Mouse (Mus musculus) lung, embryonic 14.5 days (tissue): ENCODE results near the gene Atg16l2. TPM values are rescaled to one million over a fixed set of nuclear protein-coding genes. Genes with fewer than 3 reads are reported as not detected.

ENCODE experiments used
- ATAC-seq: fragments of 200-750 bp; cut with Nextera tagmentation; 2 replicates; pipeline ENCODE4 v1.8.0; 2017; ENCODE audit warnings: mild to moderate bottlenecking, moderate TSS enrichment, moderate library complexity; ENCODE audit not compliant: insufficient read depth
- DNase-seq: peaks from one replicate; pipeline ENCODE4 v3.0.0-alpha.2; 2015
- H3K27ac ChIP-seq: fragments of 300-500 bp; sonication (generic); 2 replicates; pipeline ENCODE4 v1.5.1; 2014; ENCODE audit warnings: low read depth, mild to moderate bottlenecking, moderate library complexity
- H3K27me3 ChIP-seq: fragments of 300-500 bp; sonication (generic); 2 replicates; pipeline ENCODE4 v1.6.1; 2014; ENCODE audit warnings: low read length, control low read depth; ENCODE audit not compliant: insufficient read depth
- H3K36me3 ChIP-seq: fragments of 300-500 bp; sonication (generic); 2 replicates; pipeline ENCODE4 v1.6.1; 2014; ENCODE audit warnings: control low read depth; ENCODE audit not compliant: insufficient read depth
- H3K4me1 ChIP-seq: fragments of 300-500 bp; sonication (generic); 2 replicates; pipeline ENCODE4 v1.6.1; 2014; ENCODE audit warnings: antibody characterized with exemption, control low read depth; ENCODE audit not compliant: insufficient read depth
- H3K4me2 ChIP-seq: fragments of 300-500 bp; sonication (generic); 2 replicates; pipeline ENCODE4 v1.6.1; 2014; ENCODE audit warnings: mild to moderate bottlenecking
- H3K4me3 ChIP-seq: fragments of 300-500 bp; sonication (generic); 2 replicates; pipeline ENCODE4 v1.5.1; 2014; ENCODE audit warnings: low read depth, low read length
- H3K9ac ChIP-seq: fragments of 300-500 bp; sonication (generic); 2 replicates; pipeline ENCODE4 v1.6.1; 2014
- H3K9me3 ChIP-seq: fragments of 300-500 bp; sonication (generic); 2 replicates; pipeline ENCODE4 v1.6.1; 2016; ENCODE audit warnings: low read depth, low read length, control low read depth
- CTCF ChIP-seq: IDR thresholded peaks from 2 replicates; pipeline ENCODE4 v1.5.1; 2016; ENCODE audit warnings: antibody characterized with exemption, low read depth
- WGBS: fragments of 180-500 bp; shearing (Covaris S2); extraction: QIAGEN DNeasy Blood & Tissue Kit; methylation state at CpG from one replicate; pipeline ENCODE4 v1.1.7; 2014; 5-methylcytosine and 5-hydroxymethylcytosine counted together
- polyA plus RNA-seq: library from polyadenylated mRNA; unstranded; fragments of >200 nt; fragmentation: Nextera tagmentation; extraction: Ambion mirVana; gene quantifications from 2 replicates; pipeline ENCODE4 v1.2.1, GENCODE M21; 2014

Atg16l2 gene
- polyA plus RNA-seq, 1 experiment from 2014 or later = 13.2 TPM

DNA sequence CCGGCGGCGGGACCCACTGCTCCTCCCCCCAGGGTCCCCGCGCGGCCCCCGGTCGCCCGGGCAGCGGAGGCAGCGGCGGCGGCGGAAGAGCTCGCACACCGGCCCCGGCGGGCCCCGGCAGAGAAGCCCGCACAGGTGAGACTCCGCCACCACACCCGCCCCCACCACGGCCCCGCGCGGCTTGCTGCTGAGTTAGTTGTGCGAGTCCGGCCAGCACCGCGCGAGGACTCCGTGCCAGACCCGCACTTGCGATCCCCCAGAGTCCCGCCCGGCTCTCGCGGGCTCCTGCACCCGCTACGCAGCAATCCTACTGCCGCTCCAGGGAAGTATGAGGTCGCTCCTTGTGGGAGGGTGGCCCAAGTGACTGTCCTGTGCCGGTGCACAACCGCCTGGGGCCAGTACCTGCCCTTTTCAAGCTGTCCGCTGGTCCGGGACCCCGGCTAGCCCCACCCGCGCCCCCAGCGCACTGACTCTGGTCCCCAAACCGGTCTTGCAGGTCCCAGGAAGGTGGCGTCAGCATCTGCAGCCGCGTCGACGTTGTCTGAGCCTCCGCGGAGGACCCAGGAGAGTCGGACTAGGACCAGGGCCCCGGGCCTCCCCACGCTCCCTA is 19.3 kb upstream of the Atg16l2 start:
- Histone ChIP-seq H3K36me3 (no peaks in the 10 kb centered on the region), H3K4me1 (0 out of 2 replicates have a peak, but pooled peaks cover 6% of the 10 kb centered on the region), H3K4me2 (peak overlapping the region; percentile 96), H3K4me3 (peak overlapping the region; percentile 76), H3K27me3 (peaks cover 9% of the 10 kb centered on the region; the same call in 1 of the 2 replicates), H3K27ac (peak overlapping the region; percentile 85), H3K9ac (peak overlapping the region; percentile 75), H3K9me3 (no peaks in the 10 kb centered on the region)
- WGBS = 1% methylated on average over 42 of the region's 61 CpGs
- ATAC-seq (peak; percentile 66), DNase-seq (peak; percentile 68)
- no peak for TF ChIP-seq CTCF

DNA sequence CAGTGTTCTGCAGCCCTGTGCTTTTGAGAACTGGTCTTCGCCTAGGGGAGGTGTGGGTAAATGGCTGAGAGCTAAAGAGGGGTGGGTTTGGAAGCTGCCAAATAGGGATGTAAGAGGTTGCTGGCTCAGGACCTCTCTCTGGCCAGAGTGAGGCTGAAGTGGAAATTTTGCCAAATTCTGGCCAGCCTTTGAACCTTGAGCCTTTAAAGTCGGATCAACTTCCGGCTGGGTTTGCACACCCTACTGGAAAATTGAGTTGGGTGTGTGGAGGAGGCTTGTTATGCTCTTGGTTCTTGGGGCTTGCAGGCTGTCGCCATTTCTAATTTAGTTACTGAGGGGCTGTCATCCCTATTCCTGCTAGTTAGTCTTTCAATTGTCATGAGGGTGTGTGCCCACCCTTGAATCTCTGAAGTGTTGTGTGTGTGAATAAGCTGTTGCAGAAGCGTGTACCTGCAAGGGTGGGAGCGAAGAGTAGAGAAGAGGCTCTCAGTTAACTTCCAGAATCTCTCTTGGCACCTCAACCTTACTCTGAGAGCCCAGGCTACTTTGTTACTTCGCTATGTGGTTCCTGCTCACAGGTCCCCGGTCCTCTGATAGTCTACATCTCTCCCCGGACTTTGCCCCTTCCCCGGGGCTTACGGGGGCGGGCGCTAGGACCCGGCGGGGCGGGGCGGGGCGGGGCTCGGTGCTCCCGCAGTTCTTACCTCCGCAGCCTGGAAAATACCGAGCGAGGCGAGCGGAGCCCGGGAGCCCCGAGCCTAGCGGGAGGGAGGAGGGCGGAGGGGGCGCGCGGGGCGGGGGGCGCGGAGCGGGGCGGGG is 18.6 kb upstream of the Atg16l2 start:
- H3K9me3 ChIP-seq = no peaks in the 10 kb centered on the region
- ATAC-seq = peak; percentile 65

DNA sequence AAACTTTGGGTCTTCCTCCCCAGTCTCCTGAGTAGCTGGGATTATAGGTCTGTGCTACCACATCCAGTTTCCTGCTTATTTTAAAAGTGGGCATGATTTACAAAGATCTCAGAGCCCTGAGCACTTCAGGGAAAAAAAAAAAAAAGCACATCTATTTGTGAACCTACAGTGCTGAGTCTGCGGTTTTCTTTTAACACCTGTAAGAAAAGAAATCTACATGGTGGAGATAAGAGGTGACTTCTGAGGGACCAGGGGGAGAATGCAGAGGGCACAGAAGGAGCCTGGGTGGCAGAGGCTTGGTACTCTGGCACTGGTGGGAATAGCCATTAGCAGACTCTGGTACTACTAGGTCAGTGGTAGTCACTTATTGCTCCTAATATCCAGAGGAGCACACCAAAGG is 17.7 kb upstream of the Atg16l2 start:
- no peak for DNase-seq

More for the DNA sequence above, 18.6 kb upstream of the Atg16l2 start:
- Histone ChIP-seq H3K4me2 (peak overlapping the region; percentile 96), H3K4me1 (0 out of 2 replicates have a peak, but pooled peaks cover 6% of the 10 kb centered on the region), H3K36me3 (no peaks in the 10 kb centered on the region), H3K27ac (peak overlapping the region; percentile 85), H3K4me3 (peak overlapping the region; percentile 76), H3K9ac (peak overlapping the region; percentile 75), H3K27me3 (peaks cover 9% of the 10 kb centered on the region; the same call in 1 of the 2 replicates)
- TF ChIP-seq CTCF = no peak
- peak; percentile 68 for DNase-seq
- WGBS = 5% methylated on average over 25 of the region's 37 CpGs

DNA sequence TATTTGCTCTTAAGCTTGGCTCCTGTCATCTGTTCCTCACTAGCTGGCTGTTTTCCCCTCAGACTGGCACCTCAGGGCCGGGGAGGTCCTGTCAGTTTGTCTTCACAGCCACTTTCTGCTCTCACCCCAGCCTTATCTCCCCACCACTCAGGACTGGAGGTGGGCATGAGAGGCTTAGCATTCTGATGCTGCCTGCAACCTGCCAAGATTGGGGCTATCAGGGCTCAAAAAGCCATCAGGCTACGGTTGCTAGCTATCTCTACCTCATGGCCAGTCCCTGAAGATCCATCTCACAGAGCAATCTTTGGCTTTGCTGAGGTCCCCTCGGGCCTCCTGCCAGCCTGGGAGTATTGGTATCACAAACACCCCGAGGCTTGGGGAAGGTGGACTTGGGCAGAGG is 16.8 kb upstream of the Atg16l2 start:
- 46% methylated on average over 4 of the region's 4 CpGs for WGBS
- H3K9me3 ChIP-seq = no peaks in the 10 kb centered on the region
- no peak overlapping the region for H3K4me3 ChIP-seq
- no peak for TF ChIP-seq CTCF
- no peak overlapping the region for H3K4me2 ChIP-seq
- H3K4me1 ChIP-seq = 0 out of 2 replicates have a peak, but pooled peaks cover 6% of the 10 kb centered on the region
- no peak overlapping the region for H3K9ac ChIP-seq
- H3K36me3 ChIP-seq = no peaks in the 10 kb centered on the region
- DNase-seq = no peak
- no peak for ATAC-seq
- H3K27me3 ChIP-seq = peaks cover 9% of the 10 kb centered on the region; the same call in 1 of the 2 replicates
- H3K27ac ChIP-seq = no peak overlapping the region

More for the DNA sequence above, 17.7 kb upstream of the Atg16l2 start:
- no peak for TF ChIP-seq CTCF
- Histone ChIP-seq H3K36me3 (no peaks in the 10 kb centered on the region), H3K9me3 (no peaks in the 10 kb centered on the region), H3K27ac (0 out of 2 replicates have a peak overlapping the region, but pooled peaks have one; percentile 42), H3K9ac (no peak overlapping the region), H3K4me1 (0 out of 2 replicates have a peak, but pooled peaks cover 6% of the 10 kb centered on the region), H3K4me2 (no peak overlapping the region), H3K27me3 (peaks cover 9% of the 10 kb centered on the region; the same call in 1 of the 2 replicates), H3K4me3 (no peak overlapping the region)
- WGBS = 81% methylated on average over 1 of the region's 1 CpGs
- ATAC-seq = no peak

DNA sequence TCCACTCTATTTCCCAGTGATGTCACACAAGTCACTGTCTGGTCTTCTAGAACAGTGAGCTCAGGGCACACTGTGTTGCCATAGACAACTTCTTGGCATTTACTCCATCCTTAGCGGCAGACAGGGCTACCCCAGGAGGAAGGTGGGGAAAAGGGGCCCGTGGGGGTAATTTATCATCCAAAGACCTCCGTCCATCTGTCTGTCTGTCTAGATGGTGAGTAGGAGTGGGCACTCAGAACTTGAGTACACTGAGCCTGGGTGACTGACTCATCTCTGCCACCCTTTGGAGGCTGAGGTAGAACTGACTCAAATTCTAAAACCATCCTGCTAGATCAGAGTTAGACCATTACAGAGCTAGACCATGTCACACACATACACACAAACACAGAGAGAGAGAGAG is 15.0 kb upstream of the Atg16l2 start, which contains the start of gene Stard10:
TSS of gene Stard10 (plus strand) at position 73 of the 400 bp plus-strand sequence.
- H3K27ac ChIP-seq = no peak within 1 kb of the TSS
- DNase-seq = no peak
- H3K9me3 ChIP-seq = no peaks in the 10 kb centered on the region
- no peak for TF ChIP-seq CTCF
- H3K4me2 ChIP-seq = no peak within 1 kb of the TSS
- H3K4me3 ChIP-seq = no peak within 1 kb of the TSS
- peaks cover 8% of the 10 kb centered on the region; the same call in 1 of the 2 replicates for H3K27me3 ChIP-seq
- 0 out of 2 replicates have a peak, but pooled peaks cover 6% of the 10 kb centered on the region for H3K4me1 ChIP-seq
- H3K9ac ChIP-seq = no peak within 1 kb of the TSS
- ATAC-seq = no peak
- whole genome bisulfite sequencing = 65% methylated on average over 3 of the region's 3 CpGs
- H3K36me3 ChIP-seq = no peaks in the 10 kb centered on the region

DNA sequence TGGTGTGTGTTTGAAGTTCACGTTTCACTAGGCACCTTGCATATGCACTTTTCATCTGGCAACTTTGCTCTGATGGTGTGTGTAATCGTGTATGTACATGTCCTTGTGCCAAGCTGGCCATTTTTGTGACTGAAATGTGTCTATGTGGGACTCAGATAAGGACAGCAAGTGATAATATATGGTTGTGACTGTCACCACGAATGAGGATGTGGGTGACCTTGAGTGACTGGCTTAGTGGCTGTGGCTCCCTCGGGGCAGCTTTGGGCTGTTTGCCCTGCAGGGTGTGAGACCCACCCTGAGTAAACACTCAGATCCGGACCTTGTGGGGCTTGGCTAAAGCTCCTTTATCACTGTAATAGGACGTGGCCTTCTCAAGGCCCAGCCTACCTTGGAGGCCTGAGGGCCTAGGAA is 14.5 kb upstream of the Atg16l2 start:
- no peaks in the 10 kb centered on the region for H3K36me3 ChIP-seq
- 34% methylated on average over 6 of the region's 6 CpGs for WGBS
- H3K27ac ChIP-seq = no peak overlapping the region
- no peaks in the 10 kb centered on the region for H3K9me3 ChIP-seq
- DNase-seq = peak; percentile 31
- H3K4me1 ChIP-seq = 0 out of 2 replicates have a peak, but pooled peaks cover 6% of the 10 kb centered on the region
- H3K4me3 ChIP-seq = no peak overlapping the region
- no peak for ATAC-seq
- TF ChIP-seq CTCF = no peak
- H3K4me2 ChIP-seq = no peak overlapping the region
- H3K9ac ChIP-seq = no peak overlapping the region
- 0 out of 2 replicates have a peak, but pooled peaks cover 5% of the 10 kb centered on the region for H3K27me3 ChIP-seq

DNA sequence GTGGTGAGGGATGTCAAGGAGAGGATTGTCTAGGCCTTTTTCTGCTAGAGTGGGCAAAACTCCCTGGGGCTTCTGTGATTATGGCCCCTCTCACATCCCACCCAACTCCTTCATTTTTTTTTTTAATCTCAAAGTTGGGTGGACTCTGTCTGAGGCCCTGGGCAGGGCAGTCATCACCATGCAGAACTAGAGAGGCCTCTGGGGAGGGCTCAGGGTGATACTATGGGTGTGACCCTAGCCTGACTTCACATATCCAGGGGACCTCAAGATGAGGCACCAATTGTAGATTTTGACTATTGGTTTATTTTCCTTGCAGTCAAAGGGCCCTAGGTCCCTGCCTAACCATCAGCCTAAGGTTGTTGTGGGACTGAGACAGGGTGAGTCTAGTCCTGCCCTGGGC is 13.6 kb upstream of the Atg16l2 start:
- Histone ChIP-seq H3K27me3 (0 out of 2 replicates have a peak, but pooled peaks cover 3% of the 10 kb centered on the region), H3K27ac (no peak overlapping the region), H3K9ac (no peak overlapping the region), H3K4me3 (no peak overlapping the region), H3K36me3 (no peaks in the 10 kb centered on the region), H3K9me3 (no peaks in the 10 kb centered on the region), H3K4me1 (0 out of 2 replicates have a peak, but pooled peaks cover 6% of the 10 kb centered on the region), H3K4me2 (no peak overlapping the region)
- ATAC-seq (no peak), DNase-seq (no peak)
- no peak for TF ChIP-seq CTCF
